Mouse (Mus musculus) hindlimb bud, embryonic 11.5 days (tissue): ENCODE results near the gene Gm17509.
"Not testable (repeated sequence)": the region's sequence is repeated elsewhere in the genome, so short reads cannot be mapped to it uniquely, and the experiment has no call there.

Experiments
- DNase-seq: peaks from one replicate; pipeline ENCODE4 v3.0.0-alpha.2; 2012; ENCODE audit warnings: low read depth, low spot score; ENCODE audit errors: extremely low spot score

The Gm17509 gene

DNA sequence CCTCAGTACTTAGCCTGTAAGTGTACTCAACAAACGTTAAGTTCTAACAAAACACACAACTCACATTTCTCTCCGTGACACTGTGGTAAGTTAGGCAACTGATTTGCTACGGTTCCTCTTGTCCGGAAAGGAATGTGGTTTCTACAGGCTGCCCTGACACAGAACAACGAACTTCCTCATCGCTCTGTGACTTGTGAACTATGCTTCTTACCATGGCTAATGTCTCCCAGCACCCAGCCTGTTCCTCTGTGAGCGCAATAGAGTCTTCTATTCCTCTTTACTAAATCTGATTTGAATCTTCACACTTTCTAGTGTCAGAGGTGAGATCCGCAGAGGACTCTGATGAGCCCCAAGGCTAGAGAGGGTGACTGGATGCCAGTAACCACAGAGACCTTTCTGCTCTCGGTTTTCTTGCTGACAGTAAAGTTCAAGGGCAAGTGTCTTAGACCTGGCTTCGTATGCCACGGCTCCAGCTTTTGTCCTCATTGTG lies 9.4 kb downstream of the Gm17509 start:
- no peak for DNase-seq

DNA sequence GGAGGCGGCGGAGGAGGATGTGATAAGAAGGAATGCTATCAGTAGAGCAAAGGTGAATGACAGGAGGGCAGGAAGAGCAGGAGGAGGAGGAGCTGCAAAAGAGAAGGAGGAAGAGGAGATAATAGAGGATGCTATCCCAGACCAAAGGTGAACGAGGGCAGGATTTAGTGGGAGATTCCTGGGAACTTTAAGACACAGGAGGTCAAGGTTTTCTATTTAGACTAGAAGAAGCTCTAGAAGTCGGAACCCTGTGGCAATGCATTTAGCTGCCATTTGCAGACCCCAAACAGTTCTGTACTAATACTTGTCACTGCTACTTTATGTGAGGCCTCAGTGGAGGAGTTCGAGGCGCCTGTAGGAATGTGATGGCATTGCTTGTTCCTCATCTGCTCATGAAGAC lies 12.6 kb downstream of the Gm17509 start, which contains the start of gene Emb:
Emb (plus strand) TSS at position 301 of the 400 bp plus-strand sequence.
- no peak for DNase-seq

DNA sequence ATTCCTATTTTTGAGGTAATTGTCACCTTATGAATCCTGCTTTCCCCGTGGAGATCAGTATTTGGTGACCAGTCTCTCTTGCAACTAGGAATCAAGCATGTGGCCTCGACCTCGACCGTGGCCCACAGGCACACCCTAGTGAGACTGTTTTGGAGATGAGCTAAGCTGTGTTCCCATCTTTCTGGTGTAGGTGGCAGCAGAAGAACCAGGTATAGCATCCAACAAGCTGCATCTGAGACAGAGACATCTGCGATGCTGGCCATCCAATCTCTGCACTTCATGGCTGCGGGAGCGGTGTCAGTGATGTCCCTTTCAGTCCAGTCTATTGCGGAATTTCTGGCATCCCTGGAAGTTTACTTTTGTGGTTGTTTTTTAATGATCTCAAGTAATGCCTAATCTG lies 14.8 kb downstream of the Gm17509 start:
- DNase-seq: no peak

DNA sequence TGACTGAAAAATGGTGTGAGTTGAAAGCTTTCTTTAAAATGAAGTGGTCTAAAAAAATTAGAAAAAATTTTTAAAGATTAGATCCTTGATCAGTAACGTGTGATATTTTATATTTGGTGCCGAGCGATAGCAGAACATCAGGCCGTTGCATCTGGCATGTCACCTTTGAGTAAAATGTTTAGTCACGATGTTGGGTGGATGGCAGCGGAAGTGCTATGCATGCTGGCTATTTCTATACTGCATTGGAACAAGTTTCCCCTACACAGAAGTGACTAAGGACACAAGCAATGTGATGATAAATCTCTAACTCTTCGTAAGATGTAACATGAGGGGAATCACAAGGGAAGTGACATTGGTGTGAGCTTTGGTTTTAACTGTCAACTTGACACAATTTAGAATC lies 16.2 kb downstream of the Gm17509 start:
- DNase-seq: no peak

DNA sequence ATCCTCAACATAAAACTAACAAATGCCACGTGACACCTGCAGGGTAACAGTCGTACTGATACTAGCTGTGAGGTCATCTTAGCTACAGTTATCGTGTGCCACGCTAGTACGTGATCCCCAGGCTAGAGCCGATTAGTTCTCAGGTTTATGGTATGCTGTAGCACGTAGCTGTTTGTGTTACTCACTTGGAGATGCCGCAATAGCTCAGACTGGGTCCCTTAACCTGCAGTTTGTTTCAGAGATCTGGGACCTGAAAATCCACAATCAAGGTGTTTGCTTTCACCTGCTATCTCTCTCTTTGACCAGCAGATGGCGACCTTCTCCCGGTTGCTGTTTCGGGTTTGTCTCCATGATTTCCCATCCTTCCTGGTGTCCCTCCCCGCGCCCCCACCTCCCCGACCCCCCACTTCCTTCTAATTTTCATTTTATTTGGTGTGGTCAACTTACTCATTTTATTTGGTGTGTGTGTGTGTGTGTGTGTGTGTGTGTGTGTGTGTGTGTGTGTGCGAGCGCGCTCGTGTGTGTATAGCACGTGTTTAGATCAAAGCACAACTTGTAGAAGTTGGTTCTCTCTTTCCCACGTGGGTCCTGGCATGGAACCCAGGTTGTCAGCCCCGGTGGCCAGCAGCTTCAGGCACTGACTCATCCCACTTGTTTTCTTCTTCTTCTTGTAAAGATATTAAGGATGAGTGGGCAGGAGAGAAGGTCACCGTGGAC lies 18.0 kb downstream of the Gm17509 start:
- DNase-seq: no peak

DNA sequence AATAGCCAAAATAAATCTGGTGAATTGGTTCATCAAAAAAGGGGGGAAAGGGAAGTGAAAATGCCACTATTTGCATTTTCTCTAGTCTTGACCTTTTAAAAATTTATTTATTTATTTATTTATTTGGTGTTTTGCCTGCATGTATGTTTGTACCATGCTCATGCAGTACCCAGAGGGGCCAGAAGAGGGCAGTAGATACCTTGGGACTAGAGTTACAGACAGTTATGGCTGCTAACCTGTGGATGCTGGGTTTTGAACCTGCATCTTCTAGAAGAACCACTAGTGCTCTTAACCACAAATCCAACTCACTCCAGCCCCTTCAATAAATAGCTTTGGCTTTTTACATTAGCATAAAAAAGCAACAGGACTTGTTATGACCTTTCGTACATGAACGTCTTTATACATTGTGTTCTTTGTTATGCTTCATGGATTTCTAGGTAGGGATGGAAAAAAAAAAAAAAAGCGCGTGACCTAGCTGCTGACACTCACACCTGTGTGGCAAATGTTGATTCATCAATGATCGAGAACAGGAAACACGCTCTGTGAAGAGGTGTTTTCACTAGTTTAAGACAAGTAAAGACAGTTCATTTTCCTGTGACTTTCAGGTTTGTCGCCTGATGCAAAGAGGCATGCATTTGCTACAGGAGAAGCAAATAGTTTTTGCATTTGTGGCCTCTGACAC lies 22.3 kb downstream of the Gm17509 start:
- DNase-seq: peak; percentile 83

DNA sequence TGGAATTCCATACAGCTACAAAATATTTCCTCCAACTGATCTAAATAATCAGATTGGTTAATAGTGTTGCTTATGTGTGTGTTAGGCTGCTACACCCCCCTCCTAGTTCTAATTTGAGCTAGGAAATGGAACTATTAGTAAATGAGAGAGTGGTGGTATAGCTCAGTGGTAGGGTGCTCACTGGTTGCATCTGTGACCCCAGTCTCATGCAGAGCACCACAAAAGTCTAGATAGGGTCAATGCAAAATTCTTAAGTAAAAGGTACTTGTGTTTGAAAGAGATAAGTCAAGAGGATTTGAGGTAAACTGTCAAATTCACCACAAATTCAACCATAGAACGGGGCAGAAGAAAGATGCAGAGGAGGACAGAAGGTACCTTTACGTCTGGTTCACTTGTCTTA lies 23.2 kb downstream of the Gm17509 start:
- no peak for DNase-seq

DNA sequence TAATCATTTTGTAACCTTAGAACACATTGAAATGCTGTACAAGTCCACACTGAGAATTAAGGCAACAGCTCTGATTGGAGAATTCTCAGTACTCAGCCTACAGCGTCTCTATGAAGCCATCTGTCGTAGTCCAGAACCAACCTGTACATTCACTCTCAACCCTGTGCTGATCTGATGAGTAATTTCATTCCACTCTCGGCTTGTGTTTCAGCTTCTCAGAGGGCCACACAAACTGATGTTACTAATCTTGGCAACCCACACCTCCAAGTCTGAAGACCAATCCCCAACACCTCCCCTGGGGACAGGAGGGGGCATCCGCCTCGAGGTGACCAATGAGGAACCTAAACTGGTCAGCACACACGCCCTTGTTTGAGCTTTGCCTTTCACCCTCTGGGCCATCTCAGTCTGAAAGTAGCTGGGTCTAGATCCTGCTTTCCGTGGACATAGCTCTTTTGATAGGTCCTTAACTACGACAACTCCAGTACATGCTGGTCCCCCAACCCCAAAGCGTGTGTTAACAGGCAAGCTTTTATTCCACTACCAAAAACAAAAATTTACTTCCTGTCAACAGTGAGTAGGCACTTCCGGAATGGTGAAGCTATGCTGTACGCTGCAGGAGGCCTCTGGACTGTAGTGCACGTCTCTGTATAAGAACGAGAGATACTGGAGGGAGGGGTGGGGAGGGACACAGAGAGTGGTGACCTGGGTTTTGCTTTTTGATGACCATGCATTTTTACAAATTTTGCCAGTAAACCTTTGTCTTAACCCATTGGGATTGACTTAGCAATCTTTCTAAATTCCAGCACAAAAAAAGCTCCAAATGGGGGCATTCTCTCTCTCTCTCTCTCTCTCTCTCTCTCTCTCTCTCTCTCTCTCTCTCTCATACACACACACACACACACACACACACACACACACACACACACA lies 25.0 kb downstream of the Gm17509 start:
- DNase-seq: no peak

DNA sequence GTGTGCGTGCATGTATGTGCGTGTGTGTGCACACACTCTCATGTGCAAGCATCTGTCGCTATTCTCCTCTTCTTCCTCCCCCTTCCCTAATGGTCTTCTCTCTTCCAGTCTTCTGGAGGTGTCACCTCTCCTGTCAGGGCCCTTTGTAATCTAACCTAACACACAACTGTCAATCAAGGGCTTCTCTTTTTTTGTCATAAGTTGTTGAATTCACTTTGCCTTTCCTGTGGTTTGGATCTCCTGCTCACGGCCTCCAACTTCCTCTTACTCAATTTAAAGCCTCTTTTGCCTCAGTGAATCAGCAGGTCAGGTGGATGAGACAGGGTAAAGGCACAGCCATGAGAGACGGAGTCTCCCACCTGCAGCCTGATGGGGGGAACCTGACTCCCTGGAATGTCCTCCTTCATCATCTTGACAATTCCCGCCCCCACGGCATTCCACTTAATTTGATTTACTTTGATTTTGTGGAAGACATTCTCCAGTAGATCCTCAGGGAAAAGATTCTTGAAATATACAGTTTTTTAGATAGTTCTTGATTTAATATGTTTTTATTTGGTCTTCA lies 27.4 kb downstream of the Gm17509 start:
- no peak for DNase-seq

DNA sequence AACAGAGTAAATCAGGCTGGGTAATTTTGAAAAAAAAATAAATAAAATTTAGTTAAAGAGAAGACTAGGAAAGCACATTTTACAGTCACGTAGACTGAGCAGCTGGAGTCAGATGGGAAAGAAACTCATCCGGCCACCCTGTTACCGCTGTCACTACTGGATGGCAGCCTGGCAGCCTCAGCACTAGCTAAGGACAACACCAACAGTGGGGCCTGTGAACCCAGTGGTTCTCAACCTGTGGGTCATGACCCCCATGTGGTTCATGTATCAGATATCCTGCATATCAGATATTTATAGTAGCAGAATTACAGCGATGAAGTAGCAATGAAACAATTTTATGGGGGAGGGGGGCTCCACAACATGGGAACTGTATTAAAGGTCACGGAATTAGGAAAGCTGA lies 28.7 kb downstream of the Gm17509 start:
- DNase-seq: no peak

DNA sequence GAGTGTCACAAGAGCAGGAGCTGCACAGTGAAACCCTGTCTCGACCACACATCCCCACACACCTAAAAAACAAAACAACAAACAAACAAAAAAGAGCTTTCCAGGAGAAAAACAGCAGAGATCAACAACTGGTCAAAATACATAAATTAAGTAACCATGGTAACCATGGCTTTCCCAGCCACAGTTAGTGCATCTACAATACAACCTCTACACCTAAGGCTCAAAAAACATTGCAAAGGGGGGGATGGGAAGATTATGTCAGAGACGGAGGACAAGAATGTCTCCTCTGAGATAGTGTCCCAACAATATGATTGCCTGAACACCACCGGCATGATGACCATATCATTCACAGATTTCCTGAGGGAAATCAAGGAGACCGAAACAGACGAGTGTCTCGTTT lies 35.5 kb downstream of the Gm17509 start:
- no peak for DNase-seq

DNA sequence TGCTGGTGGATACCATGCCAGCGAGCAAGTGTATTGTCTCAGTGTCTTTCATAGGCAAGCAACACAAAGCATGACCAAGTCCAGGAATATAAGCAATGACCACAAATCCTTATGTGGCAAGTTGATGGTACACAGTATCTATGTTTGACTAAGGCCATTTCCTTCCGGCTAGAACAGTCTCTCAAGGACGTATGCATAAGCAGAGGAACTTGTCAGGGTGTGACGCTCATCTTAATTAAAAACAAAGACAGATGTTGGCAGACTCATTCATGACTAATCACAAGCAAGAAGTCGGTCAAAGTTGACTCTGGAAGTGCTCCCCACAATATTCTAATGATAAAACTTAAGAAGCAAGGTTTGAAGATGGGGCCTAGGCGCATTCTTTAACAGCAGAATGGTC lies 37.6 kb downstream of the Gm17509 start:
- no peak for DNase-seq

DNA sequence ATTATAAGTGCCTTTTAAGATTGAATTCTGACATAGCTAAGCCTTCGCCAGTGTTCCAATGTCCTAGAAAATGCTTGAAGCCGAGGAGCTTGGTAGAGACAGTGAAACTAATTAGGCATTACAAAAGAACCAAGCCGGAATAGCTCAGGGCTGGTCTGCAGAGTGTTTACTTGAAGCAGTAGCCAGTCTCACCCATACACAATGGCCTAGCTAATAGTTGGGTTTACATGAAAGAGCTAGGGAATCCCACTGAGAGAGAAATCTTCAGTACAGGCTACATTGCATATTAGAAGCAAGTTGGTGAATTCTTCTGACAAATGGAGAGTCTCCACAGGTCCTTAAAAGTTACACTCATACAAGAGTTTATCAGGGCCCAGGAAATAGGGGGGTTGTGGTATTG lies 40.0 kb downstream of the Gm17509 start:
- not testable (repeated sequence) for DNase-seq
